Mouse (Mus musculus): ENCODE measurements around the gene Larp4. TPM values are rescaled to one million over a fixed set of nuclear protein-coding genes. Genes with fewer than 3 reads are reported as not detected.

Gene Larp4
- total RNA-seq (2023): 53.3 TPM

GRCm38 (mm10) chr15:99969765-99970164 lies at the start of gene Larp4:
Gene Larp4 (plus strand): TSS chr15:99970065.

GRCm38 (mm10) chr15:99966961-99967360 lies 2.9 kb upstream of the Larp4 start, which contains the start of gene Fam186a:
Gene Fam186a (minus strand): TSS chr15:99967061.

GRCm38 (mm10) chr15:100038470-100038971 lies 68.7 kb downstream of the Larp4 start, which contains the start of gene Dip2b:
Gene Dip2b (plus strand): TSS chr15:100038664.

Other genes starting within 250 kb of the Larp4 start
- 52.7 TPM for gene Cox14, start 244.4 kb upstream of the Larp4 start, total RNA-seq (2023)
- 61.0 TPM for gene Cers5, start 197.2 kb upstream of the Larp4 start, total RNA-seq (2023)
- 2.7 TPM for gene Lima1, start 94.6 kb upstream of the Larp4 start, total RNA-seq (2023)
- not detected for gene Fam186a, start 3.0 kb upstream of the Larp4 start, total RNA-seq (2023)
- gene Dip2b, start 68.6 kb downstream of the Larp4 start, total RNA-seq (2023): 89.1 TPM